ENCODE assay signal across 15 mouse cellular contexts in genomic region chr13:74030691-74031090, GRCm38 (mm10). TPM values are rescaled to one million over a fixed set of nuclear protein-coding genes. Genes with fewer than 3 reads are reported as not detected.
"Had no signal": no experiment of that assay in that cellular context is flagged by ENCODE, and none has a peak within 500 bp of the region (broad histone marks: within the 10 kb centered on the region; RNA-seq: fewer than 3 reads in every experiment).

No protein-coding gene starts in this region.

- H3K27me3 ChIP-seq: limb, embryonic 13.5 days; neural tube, embryonic 15.5 days; stomach, embryonic 15.5 days had no signal

- DNase-seq: kidney, adult 11 months; kidney, postnatal 14 days; layer of hippocampus, adult 9-11 months; layer of hippocampus, postnatal 36 days; left cerebral cortex, postnatal 4 days; lung, adult 18-20 months; midbrain, embryonic 14.5 days; retina, postnatal 1 day; thymus, postnatal 4 days had no signal

- H3K4me1 ChIP-seq: limb, embryonic 13.5 days; midbrain, embryonic 10.5 days; neural tube, embryonic 15.5 days; stomach, embryonic 15.5 days had no signal

- H3K36me3 ChIP-seq: stomach, embryonic 15.5 days had no signal

- H3K27ac ChIP-seq: limb, embryonic 13.5 days; liver, embryonic 14.5 days; midbrain, embryonic 10.5 days; neural tube, embryonic 15.5 days; stomach, embryonic 15.5 days had no signal

- H3K4me3 ChIP-seq: limb, embryonic 13.5 days; midbrain, embryonic 10.5 days; myocyte; neural tube, embryonic 15.5 days; stomach, embryonic 15.5 days had no signal

RNA-seq across cellular contexts. Expression of gene Tppp, which starts 21.5 kb away (rescaled TPM):
- polyA plus RNA-seq: myocyte had no signal
